Mouse (Mus musculus) MEL (cell line): Measurements from ENCODE around the gene Rab11a. TPM values are rescaled to one million over a fixed set of nuclear protein-coding genes. Genes with fewer than 3 reads are reported as not detected.

Experiments
- DNase-seq: peaks from one replicate; pipeline ENCODE4 v3.0.0; 2011; ENCODE audit warnings: low read depth, low spot score
- H3K27ac ChIP-seq: 2 replicates; pipeline ENCODE4 v1.5.1; 2012; ENCODE audit warnings: low read depth, mild to moderate bottlenecking, control low read depth, low read length, moderate library complexity; ENCODE audit not compliant: control insufficient read depth
- H3K27me3 ChIP-seq, 2 experiments: fragments of 150-350 bp in 1 of 2; sonication (generic) in 1 of 2; 2 replicates each; pipeline ENCODE4 v1.6.1; 2012; ENCODE audit warnings: low read length in 2 of 2, mild to moderate bottlenecking in 2 of 2, improper control_type of control experiment in 1 of 2, moderate library complexity in 1 of 2; ENCODE audit not compliant: insufficient read depth in 2 of 2, control insufficient read depth in 1 of 2
- H3K36me3 ChIP-seq, 2 experiments: 2 replicates each; pipeline ENCODE4 v1.6.1; 2012 to 2014; ENCODE audit warnings: low read length in 2 of 2, improper control_type of control experiment in 1 of 2, inconsistent platforms in 1 of 2, mild to moderate bottlenecking in 1 of 2; ENCODE audit not compliant: insufficient read depth in 2 of 2, control insufficient read depth in 1 of 2
- H3K4me1 ChIP-seq, 2 experiments: fragments of 150-350 bp in 1 of 2; sonication (generic) in 1 of 2; 2 replicates each; pipeline ENCODE4 v1.6.1; 2012; ENCODE audit warnings: low read length in 2 of 2, improper control_type of control experiment in 1 of 2, mild to moderate bottlenecking in 1 of 2; ENCODE audit not compliant: insufficient read depth in 2 of 2, control insufficient read depth in 1 of 2
- H3K4me3 ChIP-seq, 2 experiments: fragments of 150-350 bp in 1 of 2; sonication (generic) in 1 of 2; 2 replicates each; pipeline ENCODE4 v1.5.1; 2012; ENCODE audit warnings: low read depth in 2 of 2, low read length in 2 of 2, mild to moderate bottlenecking in 2 of 2, moderate library complexity in 2 of 2, control low read depth in 1 of 2, improper control_type of control experiment in 1 of 2; ENCODE audit not compliant: control insufficient read depth in 1 of 2, insufficient read depth in 1 of 2
- H3K79me2 ChIP-seq: 2 replicates; pipeline ENCODE4 v1.6.1; 2012; ENCODE audit warnings: mild to moderate bottlenecking, low read length, moderate library complexity; ENCODE audit not compliant: control insufficient read depth, poor library complexity, insufficient read depth
- H3K9ac ChIP-seq: 2 replicates; pipeline ENCODE4 v1.6.1; 2012; ENCODE audit warnings: low read depth, mild to moderate bottlenecking, control low read depth, low read length, moderate library complexity; ENCODE audit not compliant: control insufficient read depth, poor library complexity, severe bottlenecking
- H3K9me3 ChIP-seq: fragments of 150-350 bp; sonication (generic); replicated peaks from 2 replicates; pipeline ENCODE4 v1.6.1; 2012; ENCODE audit warnings: mild to moderate bottlenecking, low read length, improper control_type of control experiment, moderate library complexity; ENCODE audit not compliant: insufficient read depth
- BHLHE40 ChIP-seq: IDR thresholded peaks from 2 replicates; pipeline ENCODE4 v1.6.1; 2012; ENCODE audit warnings: low read depth, mild to moderate bottlenecking, inconsistent platforms, low read length, improper control_type of control experiment, borderline replicate concordance
- CHD2 ChIP-seq: IDR thresholded peaks from 2 replicates; pipeline ENCODE4 v1.6.1; 2011; ENCODE audit warnings: low read length, improper control_type of control experiment
- CTCF ChIP-seq, 3 experiments: IDR thresholded peaks in 2 of 3; conservative IDR thresholded peaks in 1 of 3; 2 replicates each; pipeline ENCODE4 v1.5.1; 2011 to 2012; ENCODE audit warnings: low read length in 3 of 3, low read depth in 2 of 3, mild to moderate bottlenecking in 2 of 3, improper control_type of control experiment in 1 of 3, inconsistent platforms in 1 of 3, mixed read lengths in 1 of 3, moderate library complexity in 1 of 3; ENCODE audit not compliant: control insufficient read depth in 1 of 3, insufficient read depth in 1 of 3, poor library complexity in 1 of 3, severe bottlenecking in 1 of 3
- E2F4 ChIP-seq: IDR thresholded peaks from 2 replicates; pipeline ENCODE4 v1.6.1; 2011; ENCODE audit warnings: low read depth, low read length, improper control_type of control experiment, borderline replicate concordance
- ELF1 ChIP-seq: IDR thresholded peaks from 2 replicates; pipeline ENCODE4 v1.6.1; 2014; ENCODE audit warnings: low read depth, mild to moderate bottlenecking, inconsistent platforms, low read length, improper control_type of control experiment, moderate library complexity
- ETS1 ChIP-seq: IDR thresholded peaks from 2 replicates; pipeline ENCODE4 v1.6.1; 2012; ENCODE audit warnings: low read depth, mild to moderate bottlenecking, inconsistent platforms, low read length, improper control_type of control experiment, moderate library complexity
- GABPA ChIP-seq: IDR thresholded peaks from 2 replicates; pipeline ENCODE4 v1.6.1; 2012; ENCODE audit warnings: low read depth, mild to moderate bottlenecking, inconsistent platforms, low read length, improper control_type of control experiment, moderate library complexity
- JUND ChIP-seq: IDR thresholded peaks from 2 replicates; pipeline ENCODE4 v1.6.1; 2011; ENCODE audit warnings: low read depth, mild to moderate bottlenecking, improper control_type of control experiment, low read length
- KAT2A ChIP-seq: conservative IDR thresholded peaks from 2 replicates; pipeline ENCODE4 v1.6.1; 2012; ENCODE audit warnings: low read depth, low read length, improper control_type of control experiment, inconsistent platforms
- MAFK ChIP-seq: IDR thresholded peaks from 2 replicates; pipeline ENCODE4 v1.6.1; 2011; ENCODE audit warnings: low read depth, mild to moderate bottlenecking, low read length, improper control_type of control experiment, borderline replicate concordance
- MAX ChIP-seq: IDR thresholded peaks from 2 replicates; pipeline ENCODE4 v1.6.1; 2011; ENCODE audit warnings: low read length, improper control_type of control experiment
- MEF2A ChIP-seq: IDR thresholded peaks from 2 replicates; pipeline ENCODE4 v1.6.1; 2014; ENCODE audit warnings: low read depth, mild to moderate bottlenecking, inconsistent platforms, low read length, improper control_type of control experiment; ENCODE audit not compliant: poor library complexity, insufficient replicate concordance, severe bottlenecking; ENCODE audit errors: extremely low read depth
- MXI1 ChIP-seq: IDR thresholded peaks from 2 replicates; pipeline ENCODE4 v1.6.1; 2011; ENCODE audit warnings: mild to moderate bottlenecking, low read depth, low read length, improper control_type of control experiment
- MYB ChIP-seq: IDR thresholded peaks from 2 replicates; pipeline ENCODE4 v1.6.1; 2011; ENCODE audit warnings: mild to moderate bottlenecking, low read depth, low read length, improper control_type of control experiment
- MYC ChIP-seq: IDR thresholded peaks from 2 replicates; pipeline ENCODE4 v1.6.1; 2011; ENCODE audit warnings: low read depth, mild to moderate bottlenecking, low read length, improper control_type of control experiment, moderate library complexity
- NELFE ChIP-seq: IDR thresholded peaks from 2 replicates; pipeline ENCODE4 v1.6.1; 2011; ENCODE audit warnings: low read depth, low read length, improper control_type of control experiment
- NRF1 ChIP-seq: IDR thresholded peaks from 2 replicates; pipeline ENCODE4 v1.6.1; 2014; ENCODE audit warnings: low read depth, mild to moderate bottlenecking, inconsistent platforms, low read length, improper control_type of control experiment, moderate library complexity; ENCODE audit not compliant: poor library complexity, insufficient read depth, severe bottlenecking
- POLR2A ChIP-seq, 2 experiments: IDR thresholded peaks; 2 replicates each; pipeline ENCODE4 v1.6.1; 2011 to 2012; ENCODE audit warnings: low read length in 2 of 2, mild to moderate bottlenecking in 2 of 2, control low read depth in 1 of 2, improper control_type of control experiment in 1 of 2, low read depth in 1 of 2, moderate library complexity in 1 of 2; ENCODE audit not compliant: control insufficient read depth in 1 of 2, insufficient read depth in 1 of 2, poor library complexity in 1 of 2
- POLR2AphosphoS2 ChIP-seq: IDR thresholded peaks from 2 replicates; pipeline ENCODE4 v1.6.1; 2011; ENCODE audit warnings: low read length, improper control_type of control experiment
- POLR2AphosphoS5 ChIP-seq: IDR thresholded peaks from 2 replicates; pipeline ENCODE4 v1.6.1; 2012; ENCODE audit warnings: low read depth, borderline replicate concordance, mild to moderate bottlenecking, inconsistent platforms, low read length, moderate library complexity, mixed read lengths
- RCOR1 ChIP-seq: IDR thresholded peaks from 2 replicates; pipeline ENCODE4 v1.6.1; 2012; ENCODE audit warnings: low read depth, mild to moderate bottlenecking, inconsistent platforms, low read length, improper control_type of control experiment
- SIN3A ChIP-seq: IDR thresholded peaks from 2 replicates; pipeline ENCODE4 v1.6.1; 2012; ENCODE audit warnings: low read length, improper control_type of control experiment, inconsistent platforms
- SMC3 ChIP-seq: IDR thresholded peaks from 2 replicates; pipeline ENCODE4 v1.6.1; 2011; ENCODE audit warnings: low read depth, low read length, improper control_type of control experiment
- TBP ChIP-seq: IDR thresholded peaks from 2 replicates; pipeline ENCODE4 v1.8.0; 2011; ENCODE audit warnings: low read depth, low read length, improper control_type of control experiment
- TCF12 ChIP-seq: IDR thresholded peaks from 2 replicates; pipeline ENCODE4 v1.6.1; 2014; ENCODE audit warnings: low read depth, mild to moderate bottlenecking, inconsistent platforms, low read length, improper control_type of control experiment, moderate library complexity
- UBTF ChIP-seq: IDR thresholded peaks from 2 replicates; pipeline ENCODE4 v1.6.1; 2012; ENCODE audit warnings: low read depth, mild to moderate bottlenecking, inconsistent platforms, low read length, improper control_type of control experiment, moderate library complexity, borderline replicate concordance; ENCODE audit not compliant: insufficient read depth
- USF1 ChIP-seq: IDR thresholded peaks from 2 replicates; pipeline ENCODE4 v1.6.1; 2014; ENCODE audit warnings: low read depth, mild to moderate bottlenecking, inconsistent platforms, low read length, improper control_type of control experiment, moderate library complexity
- USF2 ChIP-seq, 2 experiments: IDR thresholded peaks; 2 replicates each; pipeline ENCODE4 v1.6.1; 2011 to 2012; ENCODE audit warnings: improper control_type of control experiment in 2 of 2, low read length in 2 of 2, borderline replicate concordance in 1 of 2, inconsistent platforms in 1 of 2, low read depth in 1 of 2, mild to moderate bottlenecking in 1 of 2; ENCODE audit not compliant: insufficient read depth in 1 of 2
- ZC3H11A ChIP-seq: IDR thresholded peaks from 2 replicates; pipeline ENCODE4 v1.6.1; 2012; ENCODE audit warnings: low read depth, mild to moderate bottlenecking, inconsistent platforms, low read length, improper control_type of control experiment
- ZMIZ1 ChIP-seq: IDR thresholded peaks from 2 replicates; pipeline ENCODE4 v1.6.1; 2012; ENCODE audit warnings: low read depth, mild to moderate bottlenecking, inconsistent platforms, low read length, improper control_type of control experiment, moderate library complexity
- polyA plus RNA-seq, 2 experiments: library from polyadenylated mRNA; stranded (reverse) in 1 of 2; unstranded in 1 of 2; fragments of >175 nt in 1 of 2; fragments of >200 nt in 1 of 2; gene quantifications; 2 replicates each; pipeline versions ENCODE4 v1.2.1 to v1.2.4; 2012; ENCODE audit warnings: low replicate concordance in 2 of 2, low read depth in 1 of 2; ENCODE audit not compliant: insufficient read length in 2 of 2, insufficient read depth in 1 of 2, missing spikeins in 1 of 2
- total RNA-seq: library from RNA; depleted of rRNA; stranded (reverse); fragments of 300-350 nt; gene quantifications from 2 replicates; pipeline ENCODE4 v1.2.3, GENCODE M21; 2012

The Rab11a gene
- total and polyA plus RNA-seq, 3 experiments, result 93.7 to 212 TPM; not detected in 1

- H3K4me3 ChIP-seq, result no peak overlapping the region
- peaks cover 3 to 6% of the 10 kb centered on the region in 2 experiments; a peak in 2 of 4 replicates for H3K4me1 ChIP-seq
- no peaks in the 10 kb centered on the region for H3K9me3 ChIP-seq
- H3K27me3 ChIP-seq, result no peaks in the 10 kb centered on the region
- no peak for DNase-seq
- no peak overlapping the region for H3K9ac ChIP-seq
- H3K36me3 ChIP-seq, result peaks cover 7 to 18% of the 10 kb centered on the region in 2 experiments
- TF ChIP-seq TBP, result no peak
- no peak for TF ChIP-seq POLR2A (IDR thresholded peaks at IDR 0.05; ENCODE audit: control insufficient read depth in 1 of 2, insufficient read depth in 1 of 2, low read depth in 1 of 2, low read length in 2 of 2, poor library complexity in 1 of 2)
- no peak for TF ChIP-seq MYC
- TF ChIP-seq ZMIZ1, result no peak
- TF ChIP-seq SMC3, result no peak
- no peak for TF ChIP-seq POLR2AphosphoS2
- TF ChIP-seq JUND, result no peak
- TF ChIP-seq MXI1, result no peak
- TF ChIP-seq NELFE, result no peak
- no peak for TF ChIP-seq MAX
- no peak for TF ChIP-seq RCOR1
- no peak for TF ChIP-seq BHLHE40
- no peak for TF ChIP-seq CHD2
- no peak for TF ChIP-seq KAT2A
- TF ChIP-seq NRF1, result no peak
- no peak for TF ChIP-seq GABPA
- TF ChIP-seq MYB, result no peak
- no peak for TF ChIP-seq CTCF (IDR thresholded peaks at IDR 0.05 in 2 of 3, conservative IDR thresholded peaks at IDR 0.05 in 1 of 3; ENCODE audit: control insufficient read depth in 1 of 3, insufficient read depth in 1 of 3, low read depth in 2 of 3, low read length in 3 of 3, poor library complexity in 1 of 3, severe bottlenecking in 1 of 3)
- TF ChIP-seq MEF2A, result no peak
- TF ChIP-seq ELF1, result no peak
- H3K79me2 ChIP-seq, result peaks cover 12% of the 10 kb centered on the region; the same call in 1 of the 2 replicates
- H3K27ac ChIP-seq, result no peak overlapping the region
These were observed 11.1 kb downstream of the Rab11a start for GRCm38 (mm10) chr9:64726454-64726853.

GRCm38 (mm10) chr9:64719526-64720163 lies 17.9 kb downstream of the Rab11a start:
- no peak for DNase-seq
- H3K79me2 ChIP-seq, result no peaks in the 10 kb centered on the region
- H3K9me3 ChIP-seq, result no peaks in the 10 kb centered on the region
- H3K4me3 ChIP-seq, result no peak overlapping the region
- H3K36me3 ChIP-seq, result peaks cover under 1 to 13% of the 10 kb centered on the region in 2 experiments
- H3K4me1 ChIP-seq, result 0 out of 4 replicates have a peak, but pooled peaks cover 0 to under 1% of the 10 kb centered on the region in 2 experiments
- no peak for TF ChIP-seq SIN3A
- TF ChIP-seq MAX, result no peak
- no peak for TF ChIP-seq USF1
- TF ChIP-seq POLR2AphosphoS5, result no peak
- no peak for TF ChIP-seq SMC3
- TF ChIP-seq MAFK, result no peak
- no peak for TF ChIP-seq JUND
- no peak for TF ChIP-seq ETS1
- no peak for TF ChIP-seq USF2 (IDR thresholded peaks at IDR 0.05; ENCODE audit: borderline replicate concordance in 1 of 2, insufficient read depth in 1 of 2, low read depth in 1 of 2, low read length in 2 of 2)
- no peak for TF ChIP-seq ZC3H11A
- TF ChIP-seq KAT2A, result no peak
- TF ChIP-seq TCF12, result no peak
- TF ChIP-seq NRF1, result no peak
- no peak for TF ChIP-seq UBTF
- no peak for TF ChIP-seq ELF1
- no peak for TF ChIP-seq E2F4
- no peak overlapping the region for H3K9ac ChIP-seq
- H3K27me3 ChIP-seq, result no peaks in the 10 kb centered on the region
- H3K27ac ChIP-seq, result no peak overlapping the region
